Mouse (Mus musculus) effector memory CD4-positive, alpha-beta T cell, adult 5 months (primary cell): ENCODE results near the gene Chd6. TPM values are rescaled to one million over a fixed set of nuclear protein-coding genes. Genes with fewer than 3 reads are reported as not detected.

ENCODE experiments used
- polyA plus RNA-seq: library from polyadenylated mRNA; unstranded; fragments of 100-300 nt; shearing (Covaris generic); gene quantifications from one replicate; pipeline ENCODE4 v1.2.1, GENCODE M21; 2017

Chd6 gene
- polyA plus RNA-seq: 69.7 TPM

GRCm38 (mm10) chr2:161108933-161109371, at the start of gene Chd6:
Gene Chd6 (minus strand): TSS chr2:161109075.

GRCm38 (mm10) chr2:160912231-160912671, 196.6 kb downstream of the Chd6 start, which contains the start of gene Emilin3:
Gene Emilin3 (minus strand): TSS chr2:160912328.

Other genes starting within 250 kb of the Chd6 start
- 11.8 TPM for gene Zhx3, start 236.1 kb downstream of the Chd6 start, polyA plus RNA-seq
- 1.8 TPM for gene Lpin3, start 228.4 kb downstream of the Chd6 start, polyA plus RNA-seq
- not detected for gene Emilin3, start 196.7 kb downstream of the Chd6 start, polyA plus RNA-seq